Mouse (Mus musculus) MEL (cell line): ENCODE data around the gene Gipc3.

Source experiments
- POLR2A ChIP-seq, 2 experiments: IDR thresholded peaks; 2 replicates each; pipeline ENCODE4 v1.6.1; 2011 to 2012; ENCODE audit warnings: low read length in 2 of 2, mild to moderate bottlenecking in 2 of 2, control low read depth in 1 of 2, improper control_type of control experiment in 1 of 2, low read depth in 1 of 2, moderate library complexity in 1 of 2; ENCODE audit not compliant: control insufficient read depth in 1 of 2, insufficient read depth in 1 of 2, poor library complexity in 1 of 2
- POLR2AphosphoS2 ChIP-seq: IDR thresholded peaks from 2 replicates; pipeline ENCODE4 v1.6.1; 2011; ENCODE audit warnings: low read length, improper control_type of control experiment

DNA sequence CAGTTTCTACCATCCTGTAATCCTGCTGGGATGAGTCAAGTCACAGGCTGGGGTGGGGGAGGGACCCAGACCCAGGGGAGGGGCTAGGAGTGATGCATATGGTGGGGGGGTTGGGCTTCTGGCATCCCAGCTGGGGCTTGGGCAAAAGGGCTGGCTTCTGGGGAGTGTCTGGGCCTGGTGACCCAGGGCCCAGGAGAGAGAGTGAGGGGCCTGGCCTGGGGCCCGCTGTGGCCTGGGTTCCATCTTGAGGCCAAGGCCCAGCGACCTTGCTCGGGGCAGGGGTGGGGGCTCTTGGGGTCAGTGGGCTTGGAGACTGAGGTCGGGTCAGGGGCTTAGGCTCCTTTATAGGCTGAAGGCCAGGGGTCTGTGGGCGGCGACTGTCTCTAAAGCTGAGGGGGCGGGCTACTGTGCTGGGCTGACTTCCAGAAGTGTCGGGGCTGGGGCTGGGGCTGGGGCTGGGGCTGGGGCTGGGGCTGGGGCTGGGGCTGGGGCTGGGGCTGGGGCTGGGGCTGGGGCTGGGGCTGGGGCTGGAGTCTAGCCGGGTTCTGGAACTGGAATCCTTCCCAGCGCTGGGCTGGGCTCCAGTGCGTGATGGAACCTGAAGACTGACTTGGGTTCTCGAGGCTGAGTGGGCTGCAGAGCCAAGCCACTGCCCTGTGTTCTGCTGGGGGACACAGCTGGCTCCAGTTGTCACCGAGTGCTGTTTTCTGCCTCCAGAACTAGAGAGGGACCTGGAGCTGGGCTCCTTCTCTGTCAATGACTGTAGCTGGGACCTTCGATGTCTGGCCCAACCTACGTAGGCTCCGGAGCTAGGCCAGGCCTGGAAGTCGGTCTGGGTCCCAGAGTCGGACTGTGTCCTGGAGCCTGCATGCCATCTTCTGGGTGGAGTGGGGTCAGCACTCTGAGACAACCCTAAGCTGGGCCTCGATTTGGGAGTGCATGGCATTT is 7.4 kb downstream of the Gipc3 start:
- TF ChIP-seq POLR2A (IDR thresholded peaks at IDR 0.05; ENCODE audit: control insufficient read depth in 1 of 2, insufficient read depth in 1 of 2, low read depth in 1 of 2, low read length in 2 of 2, poor library complexity in 1 of 2) (no peak), POLR2AphosphoS2 (no peak)
